Mouse (Mus musculus) intestine, embryonic 16.5 days (tissue): ENCODE results near the gene Ackr1. TPM values are rescaled to one million over a fixed set of nuclear protein-coding genes. Genes with fewer than 3 reads are reported as not detected.

Source experiments
- ATAC-seq: fragments of 200-750 bp; cut with Nextera tagmentation; 2 replicates; pipeline ENCODE4 v1.8.0; 2017; ENCODE audit warnings: moderate TSS enrichment, moderate library complexity
- H3K27ac ChIP-seq: fragments of 300-500 bp; sonication (generic); 2 replicates; pipeline ENCODE4 v1.5.1; 2014; ENCODE audit warnings: mild to moderate bottlenecking, low read length
- H3K27me3 ChIP-seq: fragments of 300-500 bp; sonication (generic); replicated peaks from 2 replicates; pipeline ENCODE4 v1.6.1; 2014; ENCODE audit warnings: low read length, control low read depth, mixed read lengths; ENCODE audit not compliant: control insufficient read depth, insufficient read depth
- H3K36me3 ChIP-seq: fragments of 300-500 bp; sonication (generic); 2 replicates; pipeline ENCODE4 v1.6.1; 2014; ENCODE audit warnings: low read length, control low read depth; ENCODE audit not compliant: control insufficient read depth, insufficient read depth
- H3K4me1 ChIP-seq: fragments of 300-500 bp; sonication (generic); 2 replicates; pipeline ENCODE4 v1.6.1; 2014; ENCODE audit warnings: low read length, control low read depth, mixed read lengths; ENCODE audit not compliant: control insufficient read depth, insufficient read depth
- H3K4me2 ChIP-seq: fragments of 300-500 bp; sonication (generic); 2 replicates; pipeline ENCODE4 v1.6.1; 2014; ENCODE audit warnings: low read depth, low read length, control low read depth
- H3K4me3 ChIP-seq: fragments of 300-500 bp; sonication (generic); 2 replicates; pipeline ENCODE4 v1.5.1; 2014; ENCODE audit warnings: mild to moderate bottlenecking, low read length
- H3K9ac ChIP-seq: fragments of 300-500 bp; sonication (generic); 2 replicates; pipeline ENCODE4 v1.6.1; 2014; ENCODE audit warnings: low read depth, low read length
- H3K9me3 ChIP-seq: fragments of 300-500 bp; sonication (generic); 2 replicates; pipeline ENCODE4 v1.6.1; 2016; ENCODE audit warnings: low read length, control low read depth; ENCODE audit not compliant: control insufficient read depth
- WGBS: fragments of 180-500 bp; shearing (Covaris S2); extraction: QIAGEN DNeasy Blood & Tissue Kit; methylation state at CpG from one replicate; pipeline ENCODE4 v1.1.7; 2014; 5-methylcytosine and 5-hydroxymethylcytosine counted together
- polyA plus RNA-seq: library from polyadenylated mRNA; unstranded; fragments of >200 nt; fragmentation: Nextera tagmentation; extraction: Ambion mirVana; gene quantifications from 2 replicates; pipeline ENCODE4 v1.2.1, GENCODE M21; 2015

Gene Ackr1
- polyA plus RNA-seq, 1 experiment from 2014 or later: 2.3 TPM

- Histone ChIP-seq H3K4me1 (peaks cover 10% of the 10 kb centered on the region; the same call in 1 of the 2 replicates), H3K9ac (peak overlapping the region; percentile 64), H3K4me2 (peak overlapping the region; percentile 83), H3K27me3 (peaks cover 24% of the 10 kb centered on the region), H3K36me3 (no peaks in the 10 kb centered on the region), H3K27ac (no peak overlapping the region), H3K4me3 (peak overlapping the region; percentile 54), H3K9me3 (no peaks in the 10 kb centered on the region)
- WGBS: under 1% methylated on average over 31 of the region's 31 CpGs
- ATAC-seq: peak; percentile 39
Measured at GRCm38 (mm10) chr1:173366701-173367355, 33.3 kb upstream of the Ackr1 start.

GRCm38 (mm10) chr1:173365970-173366409 lies 32.4 kb upstream of the Ackr1 start:
- Histone ChIP-seq H3K36me3 (no peaks in the 10 kb centered on the region), H3K9me3 (no peaks in the 10 kb centered on the region), H3K4me1 (peaks cover 10% of the 10 kb centered on the region; the same call in 1 of the 2 replicates), H3K4me3 (peak overlapping the region; percentile 54), H3K27me3 (peaks cover 24% of the 10 kb centered on the region), H3K27ac (no peak overlapping the region), H3K4me2 (peak overlapping the region; percentile 83), H3K9ac (no peak overlapping the region)
- no peak; the same call in 1 of the 2 replicates for ATAC-seq
- 3% methylated on average over 13 of the region's 13 CpGs for WGBS

- Histone ChIP-seq H3K27me3 (peaks cover 23% of the 10 kb centered on the region), H3K4me2 (no peak overlapping the region), H3K4me1 (peaks cover 10% of the 10 kb centered on the region; the same call in 1 of the 2 replicates), H3K4me3 (no peak overlapping the region), H3K27ac (no peak overlapping the region), H3K9ac (no peak overlapping the region), H3K36me3 (no peaks in the 10 kb centered on the region), H3K9me3 (no peaks in the 10 kb centered on the region)
- ATAC-seq: no peak
- WGBS: 80% methylated on average over 4 of the region's 4 CpGs
Measured at GRCm38 (mm10) chr1:173364125-173364800, 30.7 kb upstream of the Ackr1 start.

GRCm38 (mm10) chr1:173363436-173363835 lies 29.9 kb upstream of the Ackr1 start:
- Histone ChIP-seq H3K4me2 (no peak overlapping the region), H3K27ac (no peak overlapping the region), H3K4me3 (no peak overlapping the region), H3K36me3 (no peaks in the 10 kb centered on the region), H3K4me1 (peaks cover 10% of the 10 kb centered on the region; the same call in 1 of the 2 replicates), H3K9me3 (no peaks in the 10 kb centered on the region), H3K27me3 (peaks cover 19% of the 10 kb centered on the region), H3K9ac (no peak overlapping the region)
- 91% methylated on average over 2 of the region's 2 CpGs for WGBS
- ATAC-seq: no peak

- Histone ChIP-seq H3K36me3 (no peaks in the 10 kb centered on the region), H3K4me1 (peaks cover 2% of the 10 kb centered on the region; the same call in 1 of the 2 replicates), H3K9ac (no peak overlapping the region), H3K4me2 (no peak overlapping the region), H3K4me3 (no peak overlapping the region), H3K27ac (no peak overlapping the region), H3K27me3 (peaks cover 4% of the 10 kb centered on the region; the same call in 1 of the 2 replicates), H3K9me3 (no peaks in the 10 kb centered on the region)
- 31% methylated on average over 6 of the region's 6 CpGs for WGBS
- peak; percentile 64; the same call in 1 of the 2 replicates for ATAC-seq
Measured at GRCm38 (mm10) chr1:173361651-173362050, 28.1 kb upstream of the Ackr1 start.

GRCm38 (mm10) chr1:173359590-173360290 lies 26.2 kb upstream of the Ackr1 start:
- Histone ChIP-seq H3K27me3 (no peaks in the 10 kb centered on the region), H3K9me3 (no peaks in the 10 kb centered on the region), H3K4me2 (no peak overlapping the region), H3K36me3 (no peaks in the 10 kb centered on the region), H3K27ac (no peak overlapping the region), H3K9ac (no peak overlapping the region), H3K4me1 (no peaks in the 10 kb centered on the region), H3K4me3 (no peak overlapping the region)
- no peak for ATAC-seq
- WGBS: 78% methylated on average over 4 of the region's 4 CpGs

- Histone ChIP-seq H3K9ac (no peak overlapping the region), H3K27me3 (no peaks in the 10 kb centered on the region), H3K4me3 (no peak overlapping the region), H3K4me2 (no peak overlapping the region), H3K27ac (no peak overlapping the region), H3K4me1 (no peaks in the 10 kb centered on the region), H3K9me3 (no peaks in the 10 kb centered on the region), H3K36me3 (no peaks in the 10 kb centered on the region)
- WGBS: 59% methylated on average over 4 of the region's 4 CpGs
- no peak for ATAC-seq
Measured at GRCm38 (mm10) chr1:173357799-173358198, 24.2 kb upstream of the Ackr1 start.

- Histone ChIP-seq H3K9ac (no peak overlapping the region), H3K4me1 (no peaks in the 10 kb centered on the region), H3K27ac (no peak overlapping the region), H3K4me2 (no peak overlapping the region), H3K9me3 (no peaks in the 10 kb centered on the region), H3K4me3 (no peak overlapping the region), H3K36me3 (no peaks in the 10 kb centered on the region), H3K27me3 (no peaks in the 10 kb centered on the region)
- 88% methylated on average over 2 of the region's 2 CpGs for WGBS
- ATAC-seq: no peak
Measured at GRCm38 (mm10) chr1:173356699-173357098, 23.1 kb upstream of the Ackr1 start.

GRCm38 (mm10) chr1:173355107-173355846 lies 21.7 kb upstream of the Ackr1 start:
- Histone ChIP-seq H3K27me3 (no peaks in the 10 kb centered on the region), H3K4me2 (no peak overlapping the region), H3K9ac (no peak overlapping the region), H3K36me3 (no peaks in the 10 kb centered on the region), H3K9me3 (no peaks in the 10 kb centered on the region), H3K4me3 (no peak overlapping the region), H3K27ac (no peak overlapping the region), H3K4me1 (no peaks in the 10 kb centered on the region)
- 76% methylated on average over 7 of the region's 7 CpGs for WGBS
- no peak for ATAC-seq
